Mouse (Mus musculus): ENCODE measurements around the gene Kcne3. TPM values are rescaled to one million over a fixed set of nuclear protein-coding genes. Genes with fewer than 3 reads are reported as not detected.

The Kcne3 gene
- polyA plus RNA-seq, 1 experiment from 2014 or later: 0.79 TPM

GRCm38 (mm10) chr7:100227158-100227875, 51.0 kb downstream of the Kcne3 start, which contains the start of gene Pgm2l1:
Gene Pgm2l1, plus strand, starts transcription at chr7:100227394.
- no peaks in the 10 kb centered on the region for H3K9me3 ChIP-seq (replicated peaks; ENCODE audit: control insufficient read depth, low read length, poor library complexity, severe bottlenecking)
- H3K27ac ChIP-seq (ENCODE audit: low read length): peak within 1 kb of the TSS; percentile 92
- no peaks in the 10 kb centered on the region for H3K36me3 ChIP-seq (ENCODE audit: control insufficient read depth, insufficient read depth, low read length)
- H3K27me3 ChIP-seq (ENCODE audit: control insufficient read depth, insufficient read depth, low read depth, low read length): no peaks in the 10 kb centered on the region
- peaks cover 19% of the 10 kb centered on the region for H3K4me1 ChIP-seq (ENCODE audit: control insufficient read depth, insufficient read depth, low read length)
- peak within 1 kb of the TSS; percentile 87 for H3K9ac ChIP-seq (ENCODE audit: low read depth, low read length)
- under 1% methylated on average over 63 of the region's 72 CpGs for WGBS
- peak; percentile 97 for ATAC-seq
- peak within 1 kb of the TSS; percentile 96 for H3K4me3 ChIP-seq (ENCODE audit: low read depth, low read length)
- H3K4me2 ChIP-seq (ENCODE audit: low read length): peak within 1 kb of the TSS; percentile 73

GRCm38 (mm10) chr7:100227896-100228525, 51.7 kb downstream of the Kcne3 start:
- no peaks in the 10 kb centered on the region for H3K9me3 ChIP-seq (replicated peaks; ENCODE audit: control insufficient read depth, low read length, poor library complexity, severe bottlenecking)
- H3K4me1 ChIP-seq (ENCODE audit: control insufficient read depth, insufficient read depth, low read length): peaks cover 19% of the 10 kb centered on the region
- H3K27me3 ChIP-seq (ENCODE audit: control insufficient read depth, insufficient read depth, low read depth, low read length): no peaks in the 10 kb centered on the region
- H3K4me2 ChIP-seq (ENCODE audit: low read length): peak overlapping the region; percentile 73
- H3K27ac ChIP-seq (ENCODE audit: low read length): peak overlapping the region; percentile 92
- no peaks in the 10 kb centered on the region for H3K36me3 ChIP-seq (ENCODE audit: control insufficient read depth, insufficient read depth, low read length)
- peak overlapping the region; percentile 87 for H3K9ac ChIP-seq (ENCODE audit: low read depth, low read length)
- ATAC-seq: peak; percentile 79
- WGBS: under 1% methylated on average over 23 of the region's 23 CpGs
- peak overlapping the region; percentile 96 for H3K4me3 ChIP-seq (ENCODE audit: low read depth, low read length)

GRCm38 (mm10) chr7:100228957-100229356, 52.7 kb downstream of the Kcne3 start:
- WGBS: 62% methylated on average over 3 of the region's 3 CpGs
- ATAC-seq: no peak
- H3K27ac ChIP-seq (ENCODE audit: low read length): no peak overlapping the region

GRCm38 (mm10) chr7:100230646-100231045, 54.3 kb downstream of the Kcne3 start:
- Histone ChIP-seq H3K4me1 (ENCODE audit: control insufficient read depth, insufficient read depth, low read length) (peaks cover 26% of the 10 kb centered on the region), H3K27me3 (ENCODE audit: control insufficient read depth, insufficient read depth, low read depth, low read length) (no peaks in the 10 kb centered on the region), H3K9me3 (replicated peaks; ENCODE audit: control insufficient read depth, low read length, poor library complexity, severe bottlenecking) (no peaks in the 10 kb centered on the region), H3K36me3 (ENCODE audit: control insufficient read depth, insufficient read depth, low read length) (no peaks in the 10 kb centered on the region), H3K27ac (ENCODE audit: low read length) (no peak overlapping the region), H3K9ac (ENCODE audit: low read depth, low read length) (no peak overlapping the region), H3K4me2 (ENCODE audit: low read length) (no peak overlapping the region), H3K4me3 (ENCODE audit: low read depth, low read length) (no peak overlapping the region)
- WGBS: 97% methylated on average over 1 of the region's 1 CpGs
- ATAC-seq: no peak

More at GRCm38 (mm10) chr7:100228957-100229356, 52.7 kb downstream of the Kcne3 start:
- Histone ChIP-seq H3K4me3 (ENCODE audit: low read depth, low read length) (peak overlapping the region; percentile 96), H3K4me2 (ENCODE audit: low read length) (peak overlapping the region; percentile 73), H3K9ac (ENCODE audit: low read depth, low read length) (peak overlapping the region; percentile 87), H3K27me3 (ENCODE audit: control insufficient read depth, insufficient read depth, low read depth, low read length) (no peaks in the 10 kb centered on the region), H3K9me3 (replicated peaks; ENCODE audit: control insufficient read depth, low read length, poor library complexity, severe bottlenecking) (no peaks in the 10 kb centered on the region), H3K36me3 (ENCODE audit: control insufficient read depth, insufficient read depth, low read length) (no peaks in the 10 kb centered on the region), H3K4me1 (ENCODE audit: control insufficient read depth, insufficient read depth, low read length) (peaks cover 21% of the 10 kb centered on the region)

GRCm38 (mm10) chr7:100231661-100232060, 55.4 kb downstream of the Kcne3 start:
- H3K9ac ChIP-seq (ENCODE audit: low read depth, low read length): no peak overlapping the region
- H3K36me3 ChIP-seq (ENCODE audit: control insufficient read depth, insufficient read depth, low read length): no peaks in the 10 kb centered on the region
- 35% methylated on average over 1 of the region's 1 CpGs for WGBS
- ATAC-seq: no peak
- H3K4me2 ChIP-seq (ENCODE audit: low read length): no peak overlapping the region
- no peaks in the 10 kb centered on the region for H3K27me3 ChIP-seq (ENCODE audit: control insufficient read depth, insufficient read depth, low read depth, low read length)
- H3K4me1 ChIP-seq (ENCODE audit: control insufficient read depth, insufficient read depth, low read length): peaks cover 26% of the 10 kb centered on the region
- H3K4me3 ChIP-seq (ENCODE audit: low read depth, low read length): no peak overlapping the region
- H3K9me3 ChIP-seq (replicated peaks; ENCODE audit: control insufficient read depth, low read length, poor library complexity, severe bottlenecking): no peaks in the 10 kb centered on the region
- H3K27ac ChIP-seq (ENCODE audit: low read length): no peak overlapping the region

- ATAC-seq: no peak
- Histone ChIP-seq H3K4me3 (ENCODE audit: low read depth, low read length) (no peak overlapping the region), H3K4me2 (ENCODE audit: low read length) (no peak overlapping the region), H3K27me3 (ENCODE audit: control insufficient read depth, insufficient read depth, low read depth, low read length) (no peaks in the 10 kb centered on the region), H3K9ac (ENCODE audit: low read depth, low read length) (no peak overlapping the region), H3K4me1 (ENCODE audit: control insufficient read depth, insufficient read depth, low read length) (peaks cover 26% of the 10 kb centered on the region), H3K9me3 (replicated peaks; ENCODE audit: control insufficient read depth, low read length, poor library complexity, severe bottlenecking) (no peaks in the 10 kb centered on the region), H3K27ac (ENCODE audit: low read length) (no peak overlapping the region), H3K36me3 (ENCODE audit: control insufficient read depth, insufficient read depth, low read length) (no peaks in the 10 kb centered on the region)
Measured at GRCm38 (mm10) chr7:100233681-100234080, 57.4 kb downstream of the Kcne3 start.

Other genes with a start within 250 kb of the Kcne3 start
- gene Rnf169, start 196.1 kb upstream of the Kcne3 start, polyA plus RNA-seq (2015; fragmentation: Nextera tagmentation; extraction: Ambion mirVana): 4.3 and 4.4 TPM in 2 replicates
- gene Chrdl2, start 170.3 kb upstream of the Kcne3 start, polyA plus RNA-seq (2015; fragmentation: Nextera tagmentation; extraction: Ambion mirVana): 0.12 and 0.48 TPM in 2 replicates
- 51.6 and 55.7 TPM in 2 replicates for gene Pold3, start 54.9 kb upstream of the Kcne3 start, polyA plus RNA-seq (2015; fragmentation: Nextera tagmentation; extraction: Ambion mirVana)
- gene Lipt2, start 17.2 kb upstream of the Kcne3 start, polyA plus RNA-seq (2015; fragmentation: Nextera tagmentation; extraction: Ambion mirVana): 15.4 and 18.2 TPM in 2 replicates
- 36.5 and 39.4 TPM in 2 replicates for gene Pgm2l1, start 50.9 kb downstream of the Kcne3 start, polyA plus RNA-seq (2015; fragmentation: Nextera tagmentation; extraction: Ambion mirVana)
- 6.3 and 6.9 TPM in 2 replicates for gene P4ha3, start 109.0 kb downstream of the Kcne3 start, polyA plus RNA-seq (2015; fragmentation: Nextera tagmentation; extraction: Ambion mirVana)
- 16.7 and 19.5 TPM in 2 replicates for gene C2cd3, start 195.7 kb downstream of the Kcne3 start, polyA plus RNA-seq (2015; fragmentation: Nextera tagmentation; extraction: Ambion mirVana)
- gene Ppme1, start 195.8 kb downstream of the Kcne3 start, polyA plus RNA-seq (2015; fragmentation: Nextera tagmentation; extraction: Ambion mirVana): 160 and 170 TPM in 2 replicates